Mouse (Mus musculus): ENCODE measurements around the gene Ngp. TPM values are rescaled to one million over a fixed set of nuclear protein-coding genes. Genes with fewer than 3 reads are reported as not detected.
"Not testable (repeated sequence)": the region's sequence is repeated elsewhere in the genome, so short reads cannot be mapped to it uniquely, and the experiment has no call there.

The Ngp gene
- polyA plus RNA-seq, 1 experiment from 2014 or later = not detected

- peaks cover 55% of the 10 kb centered on the region for H3K36me3 ChIP-seq
- no peak for DNase-seq (ENCODE audit: low spot score)
- 96% methylated on average over 2 of the region's 2 CpGs for WGBS
- no peaks in the 10 kb centered on the region for H3K9me3 ChIP-seq (replicated peaks)
- no peak overlapping the region for H3K4me3 ChIP-seq
- H3K27me3 ChIP-seq (ENCODE audit: low read depth, poor library complexity, severe bottlenecking) = no peaks in the 10 kb centered on the region
- no peak overlapping the region for H3K27ac ChIP-seq
- H3K4me1 ChIP-seq = peaks cover 11% of the 10 kb centered on the region
These were observed 16.8 kb upstream of the Ngp start for GRCm38 (mm10) chr9:110402731-110403130.

DNA sequence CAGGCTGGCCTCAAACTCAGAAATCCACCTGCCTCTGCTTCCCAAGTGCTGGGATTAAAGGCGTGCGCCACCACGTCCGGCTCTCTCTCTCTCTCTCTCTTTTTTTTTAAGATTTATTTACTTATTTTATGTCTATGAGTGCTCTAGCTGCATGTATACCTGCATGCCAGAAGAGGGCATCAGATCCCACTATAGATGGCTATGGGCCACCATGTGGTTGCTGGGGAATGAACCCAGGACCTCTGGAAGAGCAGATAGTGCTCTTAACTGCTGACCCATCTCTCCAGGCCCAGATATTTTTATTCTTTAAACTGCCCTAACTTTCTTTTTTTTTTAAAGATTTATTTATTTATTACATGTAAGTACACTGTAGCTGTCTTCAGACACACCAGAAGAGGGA is 16.3 kb upstream of the Ngp start:
- peaks cover 50% of the 10 kb centered on the region for H3K36me3 ChIP-seq
- H3K9me3 ChIP-seq (replicated peaks) = not testable (repeated sequence)

GRCm38 (mm10) chr9:110407311-110408098 is 12.0 kb upstream of the Ngp start:
- Histone ChIP-seq H3K27ac (peak overlapping the region; percentile 88), H3K27me3 (ENCODE audit: low read depth, poor library complexity, severe bottlenecking) (no peaks in the 10 kb centered on the region), H3K9me3 (replicated peaks) (no peaks in the 10 kb centered on the region), H3K4me1 (peaks cover 19% of the 10 kb centered on the region), H3K4me3 (peak overlapping the region; percentile 93), H3K36me3 (peaks cover 23% of the 10 kb centered on the region)
- DNase-seq (ENCODE audit: low spot score) = no peak
- 3% methylated on average over 41 of the region's 41 CpGs for WGBS

More for the DNA sequence above, 16.3 kb upstream of the Ngp start:
- H3K27me3 ChIP-seq (ENCODE audit: low read depth, poor library complexity, severe bottlenecking); H3K27ac ChIP-seq; H3K4me3 ChIP-seq; DNase-seq (ENCODE audit: low spot score): not testable (repeated sequence)
- WGBS = 90% methylated on average over 4 of the region's 4 CpGs
- peaks cover 11% of the 10 kb centered on the region for H3K4me1 ChIP-seq

DNA sequence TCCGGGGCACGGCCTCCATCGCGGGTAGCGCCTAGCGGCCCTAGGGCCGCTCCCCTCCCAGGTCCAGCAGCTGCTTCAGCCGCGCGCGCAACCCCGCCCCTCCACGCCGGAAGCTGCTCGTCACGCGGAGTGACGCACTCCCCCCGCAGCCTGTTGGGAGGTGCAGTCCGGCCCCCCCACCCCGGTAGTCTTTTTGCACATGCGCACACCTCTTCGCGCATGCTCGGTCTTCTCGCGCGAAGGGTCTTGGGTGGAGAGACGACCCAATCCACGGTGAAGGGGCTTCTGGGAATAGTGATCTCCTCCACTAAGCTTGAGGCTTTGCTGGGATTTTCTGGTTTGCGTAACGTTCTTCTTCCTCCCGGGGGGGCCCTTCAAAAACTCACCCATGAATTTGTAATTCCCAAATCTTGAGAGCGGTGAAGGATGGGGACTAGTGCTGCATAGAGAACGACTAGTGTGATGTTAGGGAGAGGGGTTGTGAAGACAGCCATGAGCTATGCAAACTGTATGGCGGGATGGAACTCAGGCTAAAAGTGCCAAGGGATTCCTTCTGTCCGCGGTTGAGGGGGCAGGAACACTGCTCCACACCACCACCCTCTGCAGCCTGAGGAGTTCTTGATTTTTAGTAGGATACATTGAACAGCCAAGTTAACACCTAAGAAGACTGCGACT is 11.3 kb upstream of the Ngp start, which contains the start of gene Ptpn23:
Gene Ptpn23 (minus strand): TSS at position 115 of the 675 bp plus-strand sequence.
- no peaks in the 10 kb centered on the region for H3K9me3 ChIP-seq (replicated peaks)
- H3K27ac ChIP-seq = peak within 1 kb of the TSS; percentile 88
- peaks cover 19% of the 10 kb centered on the region for H3K4me1 ChIP-seq
- WGBS = under 1% methylated on average over 39 of the region's 39 CpGs
- DNase-seq (ENCODE audit: low spot score) = peak; percentile 98
- H3K27me3 ChIP-seq (ENCODE audit: low read depth, poor library complexity, severe bottlenecking) = no peaks in the 10 kb centered on the region
- peak within 1 kb of the TSS; percentile 93 for H3K4me3 ChIP-seq
- peaks cover 23% of the 10 kb centered on the region for H3K36me3 ChIP-seq

- Histone ChIP-seq H3K36me3 (no peaks in the 10 kb centered on the region), H3K9me3 (replicated peaks) (no peaks in the 10 kb centered on the region), H3K27ac (no peak overlapping the region), H3K27me3 (ENCODE audit: low read depth, poor library complexity, severe bottlenecking) (no peaks in the 10 kb centered on the region), H3K4me3 (no peak overlapping the region), H3K4me1 (peaks cover 19% of the 10 kb centered on the region)
- 41% methylated on average over 6 of the region's 6 CpGs for whole genome bisulfite sequencing
- peak; percentile 87 for DNase-seq (ENCODE audit: low spot score)
These were observed 8.3 kb upstream of the Ngp start for GRCm38 (mm10) chr9:110410908-110411887.

DNA sequence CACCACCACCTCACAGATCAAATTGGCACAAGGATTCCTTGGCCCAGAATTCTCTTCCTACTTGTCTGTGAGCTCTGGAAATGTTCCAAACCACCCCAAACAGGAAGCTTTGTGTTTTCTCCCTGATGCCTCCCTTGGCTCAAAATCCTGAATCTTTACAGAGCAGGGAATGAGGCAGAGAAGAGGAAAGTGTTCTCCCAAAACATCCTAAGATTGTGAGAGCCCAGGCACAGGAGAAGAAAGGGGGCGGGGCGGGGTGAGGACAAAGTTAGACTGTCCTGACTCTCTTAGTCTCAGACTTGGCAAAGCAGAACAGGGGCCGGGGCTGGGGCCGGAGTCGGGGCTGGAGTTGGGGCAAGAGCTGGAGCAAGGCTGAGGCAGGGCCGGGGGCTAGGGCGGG is 6.6 kb upstream of the Ngp start:
- Histone ChIP-seq H3K4me3 (no peak overlapping the region), H3K27ac (no peak overlapping the region), H3K36me3 (no peaks in the 10 kb centered on the region), H3K9me3 (replicated peaks) (no peaks in the 10 kb centered on the region), H3K27me3 (ENCODE audit: low read depth, poor library complexity, severe bottlenecking) (no peaks in the 10 kb centered on the region), H3K4me1 (peaks cover 8% of the 10 kb centered on the region)
- no peak for DNase-seq (ENCODE audit: low spot score)
- WGBS = 86% methylated on average over 7 of the region's 7 CpGs

DNA sequence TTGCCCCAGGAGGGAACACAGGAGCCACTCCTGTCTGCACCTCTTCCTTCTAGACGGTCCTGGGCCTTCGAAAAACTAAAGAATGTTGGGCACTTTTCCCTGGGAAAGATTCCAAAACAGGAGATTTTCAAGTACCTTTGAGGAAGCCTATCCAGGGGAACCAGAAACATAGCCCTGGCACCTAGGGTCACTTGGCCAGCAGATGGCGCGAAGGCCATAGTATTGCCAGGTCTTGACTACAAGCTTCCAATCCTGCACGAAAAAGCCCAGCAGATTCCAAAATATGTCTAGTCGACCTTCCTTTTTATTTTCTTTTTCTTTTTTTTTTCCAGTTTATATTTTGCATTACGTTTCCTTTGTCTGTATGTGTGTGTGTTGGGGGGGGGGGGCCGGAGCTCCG is 5.8 kb upstream of the Ngp start:
- Histone ChIP-seq H3K36me3 (no peaks in the 10 kb centered on the region), H3K4me1 (peaks cover 4% of the 10 kb centered on the region), H3K9me3 (replicated peaks) (no peaks in the 10 kb centered on the region), H3K4me3 (no peak overlapping the region), H3K27me3 (ENCODE audit: low read depth, poor library complexity, severe bottlenecking) (no peaks in the 10 kb centered on the region), H3K27ac (no peak overlapping the region)
- DNase-seq (ENCODE audit: low spot score) = peak; percentile 60
- 66% methylated on average over 9 of the region's 9 CpGs for WGBS

GRCm38 (mm10) chr9:110431241-110431640 is 11.7 kb downstream of the Ngp start:
- Histone ChIP-seq H3K4me3 (no peak overlapping the region), H3K4me1 (no peaks in the 10 kb centered on the region), H3K9me3 (replicated peaks) (no peaks in the 10 kb centered on the region), H3K27me3 (ENCODE audit: low read depth, poor library complexity, severe bottlenecking) (no peaks in the 10 kb centered on the region), H3K36me3 (peaks cover 55% of the 10 kb centered on the region), H3K27ac (no peak overlapping the region)
- DNase-seq (ENCODE audit: low spot score) = no peak
- WGBS = 88% methylated on average over 8 of the region's 8 CpGs

DNA sequence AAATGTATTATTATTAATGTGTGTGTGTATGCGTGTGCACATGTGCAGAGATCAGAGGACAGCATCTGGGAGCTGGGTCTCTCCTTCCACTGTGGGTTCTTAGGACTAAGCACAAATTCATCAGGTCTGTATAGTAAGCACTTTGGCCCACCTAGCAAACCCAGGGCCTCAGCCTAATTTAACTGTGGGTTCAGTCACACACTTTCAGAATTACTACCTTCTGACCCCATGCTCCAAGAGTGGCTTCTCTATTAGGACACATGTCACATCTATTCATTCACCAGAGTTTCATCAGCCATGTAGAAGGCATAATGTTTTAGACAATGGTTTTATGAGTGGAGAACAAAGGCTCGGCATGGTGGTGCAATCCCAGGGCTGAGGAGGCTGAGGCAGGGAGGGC is 13.5 kb downstream of the Ngp start:
- Histone ChIP-seq H3K27me3 (ENCODE audit: low read depth, poor library complexity, severe bottlenecking) (no peaks in the 10 kb centered on the region), H3K27ac (no peak overlapping the region), H3K4me1 (no peaks in the 10 kb centered on the region), H3K36me3 (peaks cover 45% of the 10 kb centered on the region), H3K9me3 (replicated peaks) (no peaks in the 10 kb centered on the region), H3K4me3 (no peak overlapping the region)
- no peak for DNase-seq (ENCODE audit: low spot score)
- 97% methylated on average over 2 of the region's 2 CpGs for WGBS

- H3K27ac ChIP-seq = no peak overlapping the region
- H3K9me3 ChIP-seq (replicated peaks) = no peaks in the 10 kb centered on the region
- peaks cover 21% of the 10 kb centered on the region for H3K36me3 ChIP-seq
- no peaks in the 10 kb centered on the region for H3K27me3 ChIP-seq (ENCODE audit: low read depth, poor library complexity, severe bottlenecking)
- 95% methylated on average over 11 of the region's 11 CpGs for WGBS
- H3K4me1 ChIP-seq = no peaks in the 10 kb centered on the region
- H3K4me3 ChIP-seq = no peak overlapping the region
- no peak for DNase-seq (ENCODE audit: low spot score)
These were observed 16.5 kb downstream of the Ngp start for GRCm38 (mm10) chr9:110436041-110436440.

GRCm38 (mm10) chr9:110440049-110440448 is 20.5 kb downstream of the Ngp start:
- Histone ChIP-seq H3K36me3 (peaks cover 30% of the 10 kb centered on the region), H3K4me1 (no peaks in the 10 kb centered on the region), H3K27me3 (ENCODE audit: low read depth, poor library complexity, severe bottlenecking) (no peaks in the 10 kb centered on the region), H3K9me3 (replicated peaks) (no peaks in the 10 kb centered on the region), H3K4me3 (no peak overlapping the region), H3K27ac (no peak overlapping the region)
- DNase-seq (ENCODE audit: low spot score) = no peak
- 67% methylated on average over 5 of the region's 5 CpGs for WGBS

DNA sequence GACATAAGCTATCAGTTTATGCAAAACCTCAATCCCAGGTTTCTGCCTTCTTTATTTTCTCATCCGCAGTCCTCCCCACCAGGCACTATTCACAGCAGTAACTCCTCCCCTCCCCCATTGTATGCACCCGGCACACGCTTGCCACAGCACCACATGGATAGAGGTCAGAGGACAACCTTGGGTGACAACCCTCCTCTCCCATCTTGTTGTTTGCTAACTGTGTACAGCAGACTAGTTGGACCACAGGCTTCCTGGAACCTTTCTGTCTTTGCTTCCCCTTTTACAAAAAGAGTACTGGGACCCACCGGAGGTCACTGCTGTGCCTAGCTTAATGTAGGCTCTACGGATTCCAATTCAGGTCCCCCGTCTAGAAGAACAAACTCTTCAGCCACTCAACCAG is 21.0 kb downstream of the Ngp start:
- WGBS = 91% methylated on average over 6 of the region's 6 CpGs
- H3K27ac ChIP-seq = no peak overlapping the region

More for the DNA sequence above, 21.0 kb downstream of the Ngp start:
- Histone ChIP-seq H3K9me3 (replicated peaks) (no peaks in the 10 kb centered on the region), H3K27me3 (ENCODE audit: low read depth, poor library complexity, severe bottlenecking) (no peaks in the 10 kb centered on the region), H3K4me3 (no peak overlapping the region), H3K4me1 (no peaks in the 10 kb centered on the region), H3K36me3 (peaks cover 26% of the 10 kb centered on the region)
- DNase-seq (ENCODE audit: low spot score) = no peak
